Mouse (Mus musculus): ENCODE results near the gene Nxpe3. TPM values are rescaled to one million over a fixed set of nuclear protein-coding genes. Genes with fewer than 3 reads are reported as not detected.
A peak's percentile ranks its signal among the peaks of the same experiment; 100 is the strongest.

Nxpe3 gene
- polyA plus RNA-seq, 1 experiment from 2014 or later, result 0.81 TPM

DNA sequence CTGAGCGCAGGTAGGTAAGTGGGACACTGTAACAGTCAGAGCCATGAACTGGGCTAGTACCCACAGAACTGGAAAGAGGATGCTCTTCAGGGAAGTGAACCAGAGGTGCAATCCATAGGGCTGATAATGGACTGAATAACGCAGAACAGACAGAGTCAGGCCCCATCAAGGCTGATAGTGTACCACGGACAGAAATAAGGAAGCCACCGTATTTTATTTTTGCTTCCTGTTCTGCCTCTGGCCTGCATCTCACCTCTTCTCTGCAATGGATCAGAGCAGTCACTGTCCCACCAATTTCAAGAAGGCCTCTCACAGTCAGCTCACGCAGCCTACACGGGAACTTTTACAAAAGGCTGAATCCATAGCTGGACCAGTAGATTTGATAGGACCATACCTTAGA, 63.0 kb downstream of the Nxpe3 start:
- H3K36me3 ChIP-seq (ENCODE audit: control insufficient read depth, insufficient read depth), result no peaks in the 10 kb centered on the region
- H3K4me2 ChIP-seq (ENCODE audit: low read depth, low read length), result no peak overlapping the region
- peaks cover under 1% of the 10 kb centered on the region; the same call in 1 of the 2 replicates for H3K4me1 ChIP-seq (ENCODE audit: control insufficient read depth, insufficient read depth, low read length)
- no peak overlapping the region for H3K4me3 ChIP-seq (ENCODE audit: low read length)
- ATAC-seq (replicated peaks; ENCODE audit: extremely low read depth, insufficient read depth, low FRiP score), result no peak
- WGBS, result 88% methylated on average over 6 of the region's 6 CpGs
- no peaks in the 10 kb centered on the region for H3K9me3 ChIP-seq (replicated peaks; ENCODE audit: control insufficient read depth, low read length)
- H3K9ac ChIP-seq (ENCODE audit: low read length), result no peak overlapping the region
- H3K27me3 ChIP-seq (ENCODE audit: control insufficient read depth, insufficient read depth, low read length), result no peaks in the 10 kb centered on the region
- no peak overlapping the region for H3K27ac ChIP-seq (ENCODE audit: low read length)

DNA sequence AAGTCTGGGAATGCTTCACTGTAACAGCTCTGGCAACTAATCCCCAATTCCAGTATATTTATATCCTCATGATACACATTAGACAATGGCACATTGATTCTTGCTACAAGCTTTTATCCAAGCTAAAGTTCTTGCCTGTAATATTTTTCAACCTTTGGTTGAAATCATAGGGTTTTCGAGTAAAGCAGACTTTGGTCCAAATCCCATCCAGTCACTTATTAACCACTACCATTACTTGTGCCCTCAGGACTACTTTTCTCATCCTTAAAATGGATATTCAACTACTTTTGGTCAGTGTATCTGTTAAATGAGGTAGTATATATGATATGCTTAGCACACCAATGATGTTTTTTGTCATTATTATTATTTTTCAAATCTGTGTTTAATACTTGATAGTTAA, 63.6 kb downstream of the Nxpe3 start:
- no peak overlapping the region for H3K9ac ChIP-seq (ENCODE audit: low read length)
- H3K4me1 ChIP-seq (ENCODE audit: control insufficient read depth, insufficient read depth, low read length), result no peaks in the 10 kb centered on the region
- H3K27ac ChIP-seq (ENCODE audit: low read length), result no peak overlapping the region
- no peak overlapping the region for H3K4me2 ChIP-seq (ENCODE audit: low read depth, low read length)
- no peak overlapping the region for H3K4me3 ChIP-seq (ENCODE audit: low read length)
- H3K36me3 ChIP-seq (ENCODE audit: control insufficient read depth, insufficient read depth), result no peaks in the 10 kb centered on the region
- H3K9me3 ChIP-seq (replicated peaks; ENCODE audit: control insufficient read depth, low read length), result no peaks in the 10 kb centered on the region
- WGBS, result 86% methylated on average over 1 of the region's 1 CpGs
- no peak for ATAC-seq (replicated peaks; ENCODE audit: extremely low read depth, insufficient read depth, low FRiP score)
- no peaks in the 10 kb centered on the region for H3K27me3 ChIP-seq (ENCODE audit: control insufficient read depth, insufficient read depth, low read length)

DNA sequence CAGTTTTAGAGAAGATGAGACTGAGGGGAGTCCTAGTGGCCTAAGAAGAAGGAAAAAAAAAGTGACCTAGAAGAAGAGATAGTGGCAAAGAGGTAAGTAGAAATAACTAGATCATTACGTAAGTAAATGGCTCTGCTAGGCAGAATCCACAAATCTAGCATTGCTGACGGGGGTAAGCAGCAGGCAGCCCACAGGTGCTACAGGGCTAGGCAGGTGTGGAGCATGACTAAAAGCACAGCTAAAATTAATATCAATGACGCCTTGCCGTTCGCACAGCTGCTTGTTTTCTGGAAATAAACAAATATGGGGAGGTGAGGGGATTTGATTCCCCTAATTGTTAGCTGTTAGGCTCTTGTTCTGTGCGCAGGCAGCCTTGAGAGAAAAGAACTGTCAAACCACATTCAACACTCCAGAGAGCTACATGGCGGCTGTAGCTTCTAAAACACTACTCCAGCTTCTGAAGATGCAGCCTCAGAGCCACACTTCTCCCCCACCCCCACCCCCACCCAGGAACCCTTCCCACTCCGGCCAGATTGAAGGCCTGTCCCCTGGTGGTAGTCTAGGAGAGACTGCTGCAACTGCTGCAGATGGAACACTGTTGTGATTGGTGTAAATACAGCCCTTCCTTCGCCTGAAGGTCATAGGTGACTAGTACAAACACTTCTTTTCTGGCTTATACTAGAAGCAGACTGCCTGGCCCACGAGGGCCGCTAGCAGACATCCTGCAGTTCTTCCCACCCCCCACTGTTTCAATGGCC, 71.5 kb downstream of the Nxpe3 start:
- ATAC-seq (replicated peaks; ENCODE audit: extremely low read depth, insufficient read depth, low FRiP score), result no peak
- H3K27me3 ChIP-seq (ENCODE audit: control insufficient read depth, insufficient read depth, low read length), result no peaks in the 10 kb centered on the region
- WGBS, result 69% methylated on average over 11 of the region's 11 CpGs
- no peaks in the 10 kb centered on the region; the same call in 1 of the 2 replicates for H3K36me3 ChIP-seq (ENCODE audit: control insufficient read depth, insufficient read depth)
- peaks cover 26% of the 10 kb centered on the region for H3K4me1 ChIP-seq (ENCODE audit: control insufficient read depth, insufficient read depth, low read length)
- no peaks in the 10 kb centered on the region for H3K9me3 ChIP-seq (replicated peaks; ENCODE audit: control insufficient read depth, low read length)
- H3K9ac ChIP-seq (ENCODE audit: low read length), result no peak overlapping the region; the same call in 1 of the 2 replicates
- H3K4me2 ChIP-seq (ENCODE audit: low read depth, low read length), result no peak overlapping the region
- no peak overlapping the region; the same call in 1 of the 2 replicates for H3K27ac ChIP-seq (ENCODE audit: low read length)
- H3K4me3 ChIP-seq (ENCODE audit: low read length), result no peak overlapping the region

DNA sequence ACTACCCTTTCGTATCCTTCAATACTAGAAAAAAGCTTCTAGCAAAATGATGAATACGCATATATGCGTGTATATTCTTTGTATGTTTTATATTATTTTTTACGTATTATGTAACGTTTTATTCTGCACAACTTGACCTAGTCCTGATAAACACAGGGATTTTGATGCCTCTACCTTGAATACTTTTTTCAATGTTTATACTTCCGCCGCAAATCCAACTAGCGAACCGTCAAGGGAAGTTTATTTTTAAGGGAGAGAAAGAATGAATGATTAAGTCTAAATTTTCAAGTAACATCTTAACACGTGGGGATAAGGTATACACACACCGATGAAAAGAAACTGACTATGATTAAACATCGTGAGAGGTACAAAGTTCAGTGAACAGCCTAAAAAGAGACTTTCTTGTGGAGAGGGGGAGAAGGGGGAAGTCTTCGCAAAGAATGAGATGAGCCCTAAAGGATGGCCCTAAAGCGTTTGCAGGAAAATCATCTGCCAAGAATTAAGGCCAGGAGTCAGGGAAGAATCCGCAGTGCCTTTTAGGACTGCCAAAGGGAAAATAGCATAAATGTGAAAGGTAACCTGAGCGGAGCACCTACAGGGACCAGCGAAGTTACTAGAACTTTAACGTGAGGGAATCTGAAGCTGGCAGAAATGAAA, 72.2 kb downstream of the Nxpe3 start:
- H3K36me3 ChIP-seq (ENCODE audit: control insufficient read depth, insufficient read depth), result peaks cover 7% of the 10 kb centered on the region
- peaks cover 26% of the 10 kb centered on the region for H3K4me1 ChIP-seq (ENCODE audit: control insufficient read depth, insufficient read depth, low read length)
- peak overlapping the region; percentile 92; the same call in 1 of the 2 replicates for H3K27ac ChIP-seq (ENCODE audit: low read length)
- no peaks in the 10 kb centered on the region for H3K9me3 ChIP-seq (replicated peaks; ENCODE audit: control insufficient read depth, low read length)
- 49% methylated on average over 18 of the region's 18 CpGs for WGBS
- H3K4me3 ChIP-seq (ENCODE audit: low read length), result peak overlapping the region; percentile 98
- peak overlapping the region; percentile 88 for H3K4me2 ChIP-seq (ENCODE audit: low read depth, low read length)
- H3K27me3 ChIP-seq (ENCODE audit: control insufficient read depth, insufficient read depth, low read length), result no peaks in the 10 kb centered on the region
- ATAC-seq (replicated peaks; ENCODE audit: extremely low read depth, insufficient read depth, low FRiP score), result no peak
- peak overlapping the region; percentile 87 for H3K9ac ChIP-seq (ENCODE audit: low read length)

DNA sequence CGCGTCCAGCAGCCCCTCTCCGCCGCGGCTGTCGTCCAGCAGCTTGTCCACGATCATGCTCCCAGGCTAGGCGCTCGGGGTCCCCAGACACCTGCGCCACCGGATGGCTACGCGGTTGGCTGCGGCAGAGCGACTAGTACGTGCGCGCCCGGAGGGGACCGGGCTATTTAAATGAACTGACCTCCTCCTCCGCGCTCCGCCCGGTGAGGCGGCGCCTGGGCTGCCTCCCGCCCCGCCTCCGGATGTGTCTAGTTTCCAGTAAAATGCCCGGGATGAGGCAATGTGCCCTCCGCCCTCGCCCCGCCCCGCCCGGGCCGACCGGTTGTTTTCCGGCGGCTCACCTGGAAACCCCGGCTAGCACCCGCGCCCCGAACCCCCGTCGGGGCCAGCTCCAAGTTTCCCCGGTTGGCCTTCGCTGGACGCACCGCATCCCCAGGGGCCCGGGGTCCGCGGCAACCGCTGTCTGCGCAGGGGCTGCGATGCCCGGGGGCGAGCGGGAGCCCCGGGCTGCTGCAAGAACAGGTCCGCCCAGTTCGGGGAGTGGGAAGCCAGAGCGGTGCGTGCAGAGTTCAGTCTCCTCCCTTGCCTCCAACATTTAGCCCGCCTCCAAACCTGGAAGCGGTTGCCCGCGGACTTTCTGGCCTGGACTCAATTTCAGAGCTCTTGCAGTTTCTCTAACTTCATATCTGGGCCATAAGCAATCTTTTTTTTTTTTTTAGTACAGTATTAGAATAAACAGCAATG, 72.9 kb downstream of the Nxpe3 start:
- H3K4me1 ChIP-seq (ENCODE audit: control insufficient read depth, insufficient read depth, low read length), result peaks cover 26% of the 10 kb centered on the region
- H3K27me3 ChIP-seq (ENCODE audit: control insufficient read depth, insufficient read depth, low read length), result no peaks in the 10 kb centered on the region
- peaks cover 11% of the 10 kb centered on the region for H3K36me3 ChIP-seq (ENCODE audit: control insufficient read depth, insufficient read depth)
- peak; percentile 97 for ATAC-seq (replicated peaks; ENCODE audit: extremely low read depth, insufficient read depth, low FRiP score)
- WGBS, result under 1% methylated on average over 65 of the region's 67 CpGs
- H3K4me3 ChIP-seq (ENCODE audit: low read length), result peak overlapping the region; percentile 98
- H3K4me2 ChIP-seq (ENCODE audit: low read depth, low read length), result peak overlapping the region; percentile 88
- H3K9me3 ChIP-seq (replicated peaks; ENCODE audit: control insufficient read depth, low read length), result no peaks in the 10 kb centered on the region
- H3K27ac ChIP-seq (ENCODE audit: low read length), result peak overlapping the region; percentile 92
- H3K9ac ChIP-seq (ENCODE audit: low read length), result peak overlapping the region; percentile 87

DNA sequence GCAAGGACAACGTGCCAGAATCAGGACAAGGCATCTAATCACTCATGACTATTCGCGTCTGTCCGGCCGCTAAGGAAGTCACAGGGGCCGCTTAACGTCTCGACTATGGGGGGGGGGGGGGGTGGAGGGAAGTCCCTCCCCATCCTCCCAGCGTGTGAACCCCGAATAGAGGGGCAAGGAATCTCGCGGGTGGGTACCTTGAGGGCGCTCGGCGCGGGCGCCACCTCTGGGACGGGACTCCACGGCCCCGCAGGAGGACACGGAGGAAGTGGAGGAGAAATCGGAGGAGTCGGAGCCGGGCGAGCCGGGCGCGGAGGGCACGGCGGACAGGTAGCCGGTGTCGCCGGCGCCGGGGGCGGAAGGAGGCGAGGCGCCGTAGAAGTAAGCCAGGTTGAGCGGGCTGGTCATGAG, 73.5 kb downstream of the Nxpe3 start:
- peaks cover 14% of the 10 kb centered on the region for H3K36me3 ChIP-seq (ENCODE audit: control insufficient read depth, insufficient read depth)
- ATAC-seq (replicated peaks; ENCODE audit: extremely low read depth, insufficient read depth, low FRiP score), result peak; percentile 21
- H3K9me3 ChIP-seq (replicated peaks; ENCODE audit: control insufficient read depth, low read length), result no peaks in the 10 kb centered on the region
- peaks cover 26% of the 10 kb centered on the region for H3K4me1 ChIP-seq (ENCODE audit: control insufficient read depth, insufficient read depth, low read length)
- H3K27ac ChIP-seq (ENCODE audit: low read length), result peak overlapping the region; percentile 92
- no peaks in the 10 kb centered on the region for H3K27me3 ChIP-seq (ENCODE audit: control insufficient read depth, insufficient read depth, low read length)
- under 1% methylated on average over 39 of the region's 40 CpGs for WGBS
- peak overlapping the region; percentile 88 for H3K4me2 ChIP-seq (ENCODE audit: low read depth, low read length)
- peak overlapping the region; percentile 87 for H3K9ac ChIP-seq (ENCODE audit: low read length)
- H3K4me3 ChIP-seq (ENCODE audit: low read length), result peak overlapping the region; percentile 98

DNA sequence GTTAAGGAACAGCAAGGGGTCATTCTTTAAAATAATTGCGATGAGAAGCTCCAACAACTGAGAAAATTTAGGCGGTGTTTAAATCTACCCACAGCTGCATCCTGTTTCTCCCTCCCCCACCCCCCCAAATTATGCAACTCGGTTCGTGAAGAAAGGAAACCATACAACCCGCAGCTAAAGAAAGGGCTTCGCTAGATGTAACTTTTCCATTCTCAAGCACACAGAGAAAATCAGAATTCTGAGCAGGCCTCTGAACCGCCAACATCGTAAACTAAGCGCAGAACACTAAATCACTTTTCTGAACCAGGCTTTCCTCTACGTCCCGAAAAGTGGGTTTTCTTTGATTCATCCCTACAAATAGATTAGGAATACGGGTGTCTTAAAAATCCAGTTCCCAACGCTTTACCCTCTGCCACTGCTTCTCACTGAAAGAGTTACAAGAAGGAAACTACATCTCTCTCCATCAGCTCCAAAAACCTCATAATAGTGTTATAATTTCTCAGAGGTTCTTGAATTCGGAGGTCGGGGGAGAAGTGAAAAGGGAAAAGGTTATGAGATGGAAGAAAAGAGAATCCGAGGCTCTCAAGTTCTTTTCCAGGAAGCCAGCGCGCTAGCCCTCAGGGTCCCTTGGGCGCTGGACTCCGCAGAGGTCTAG, 74.0 kb downstream of the Nxpe3 start:
- no peak for ATAC-seq (replicated peaks; ENCODE audit: extremely low read depth, insufficient read depth, low FRiP score)

DNA sequence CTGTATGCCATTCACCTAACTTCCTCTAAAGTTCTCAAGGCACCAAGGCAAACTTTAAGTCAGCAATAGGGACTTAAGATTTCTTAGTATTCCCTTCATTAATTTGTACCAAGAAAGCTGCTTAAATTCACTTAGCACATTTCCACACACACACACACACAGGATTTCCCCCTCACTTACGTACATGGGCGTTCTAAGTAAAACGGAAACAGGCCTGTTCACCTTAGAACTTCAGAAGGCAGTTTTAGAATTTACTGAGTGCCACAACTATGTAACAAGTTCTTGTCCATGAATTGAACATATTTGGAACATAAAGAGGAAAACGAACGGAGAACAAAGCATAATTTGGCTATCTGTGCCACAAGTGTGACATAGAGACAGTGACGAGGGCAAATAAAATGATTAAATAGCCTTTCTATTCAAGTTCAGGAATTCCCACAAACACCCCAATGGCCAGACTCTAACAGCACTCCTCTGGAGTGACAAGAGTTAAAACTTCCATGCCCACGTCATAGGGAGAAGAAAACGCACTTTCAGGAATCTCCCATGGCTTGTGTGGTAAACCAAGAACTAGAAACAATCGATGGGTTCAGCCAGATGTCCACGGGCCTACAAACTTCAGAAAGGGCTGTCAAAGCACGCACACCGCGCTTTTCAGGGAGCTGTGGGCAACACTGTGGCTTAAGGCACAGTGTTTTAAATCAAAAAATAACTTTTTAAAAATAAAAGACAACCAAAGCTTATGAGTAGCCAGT, 74.7 kb downstream of the Nxpe3 start:
- H3K27me3 ChIP-seq (ENCODE audit: control insufficient read depth, insufficient read depth, low read length), result no peaks in the 10 kb centered on the region
- H3K9ac ChIP-seq (ENCODE audit: low read length), result peak overlapping the region; percentile 87
- peaks cover 27% of the 10 kb centered on the region for H3K36me3 ChIP-seq (ENCODE audit: control insufficient read depth, insufficient read depth)
- WGBS, result 42% methylated on average over 13 of the region's 13 CpGs
- H3K9me3 ChIP-seq (replicated peaks; ENCODE audit: control insufficient read depth, low read length), result no peaks in the 10 kb centered on the region
- peaks cover 26% of the 10 kb centered on the region for H3K4me1 ChIP-seq (ENCODE audit: control insufficient read depth, insufficient read depth, low read length)
- H3K4me3 ChIP-seq (ENCODE audit: low read length), result peak overlapping the region; percentile 98
- H3K27ac ChIP-seq (ENCODE audit: low read length), result peak overlapping the region; percentile 92
- peak overlapping the region; percentile 88 for H3K4me2 ChIP-seq (ENCODE audit: low read depth, low read length)
- ATAC-seq (replicated peaks; ENCODE audit: extremely low read depth, insufficient read depth, low FRiP score), result no peak

More for the DNA sequence above, 74.0 kb downstream of the Nxpe3 start:
- Histone ChIP-seq H3K4me2 (ENCODE audit: low read depth, low read length) (peak overlapping the region; percentile 88), H3K27me3 (ENCODE audit: control insufficient read depth, insufficient read depth, low read length) (no peaks in the 10 kb centered on the region), H3K36me3 (ENCODE audit: control insufficient read depth, insufficient read depth) (peaks cover 20% of the 10 kb centered on the region), H3K4me1 (ENCODE audit: control insufficient read depth, insufficient read depth, low read length) (peaks cover 26% of the 10 kb centered on the region), H3K9ac (ENCODE audit: low read length) (peak overlapping the region; percentile 87), H3K9me3 (replicated peaks; ENCODE audit: control insufficient read depth, low read length) (no peaks in the 10 kb centered on the region), H3K4me3 (ENCODE audit: low read length) (peak overlapping the region; percentile 98), H3K27ac (ENCODE audit: low read length) (peak overlapping the region; percentile 92)
- 14% methylated on average over 20 of the region's 20 CpGs for WGBS

Data from heart, embryonic 16.5 days (tissue).